Mouse (Mus musculus): ENCODE measurements around the gene Znhit6.

The Znhit6 gene

DNA sequence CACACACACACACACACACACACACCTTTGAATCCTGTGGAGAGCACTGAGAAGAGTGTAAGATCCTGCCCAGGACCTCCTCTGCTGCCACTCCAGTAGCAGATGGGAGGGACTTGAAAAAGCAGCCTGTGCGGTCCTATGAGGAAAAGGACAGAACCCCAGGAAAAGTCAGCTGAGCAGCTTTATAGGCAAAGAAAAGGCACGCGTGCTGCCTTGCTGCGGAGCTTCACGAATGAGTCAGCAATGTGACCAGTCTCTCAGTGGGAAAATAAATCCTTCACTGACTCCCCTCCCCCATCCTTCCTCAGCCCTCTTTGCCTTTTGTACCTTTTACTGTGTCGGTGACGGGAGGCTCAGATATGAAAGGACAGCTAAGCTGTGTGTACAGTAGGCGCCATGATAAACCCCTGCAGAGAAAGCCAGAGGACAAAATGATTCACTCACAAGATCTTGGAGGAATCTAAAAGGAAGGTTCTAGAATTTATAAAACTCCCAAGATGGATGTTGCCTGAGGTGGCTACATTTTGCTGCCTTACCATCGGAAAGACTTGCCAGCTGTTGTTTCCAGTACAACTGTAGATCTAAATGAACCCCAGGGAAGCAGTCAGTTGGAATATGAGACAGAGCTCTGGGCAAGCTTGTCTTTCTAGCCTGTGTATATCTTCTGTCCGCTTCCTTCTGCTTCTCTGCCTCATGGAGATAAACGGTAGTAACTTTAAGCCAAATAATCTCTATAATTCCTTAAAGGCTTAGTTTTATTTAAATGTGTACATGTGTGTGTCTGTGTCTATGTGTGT, 26.6 kb downstream of the Znhit6 start:
- DNase-seq (ENCODE audit: extremely low spot score, low read depth, low spot score), result no peak

DNA sequence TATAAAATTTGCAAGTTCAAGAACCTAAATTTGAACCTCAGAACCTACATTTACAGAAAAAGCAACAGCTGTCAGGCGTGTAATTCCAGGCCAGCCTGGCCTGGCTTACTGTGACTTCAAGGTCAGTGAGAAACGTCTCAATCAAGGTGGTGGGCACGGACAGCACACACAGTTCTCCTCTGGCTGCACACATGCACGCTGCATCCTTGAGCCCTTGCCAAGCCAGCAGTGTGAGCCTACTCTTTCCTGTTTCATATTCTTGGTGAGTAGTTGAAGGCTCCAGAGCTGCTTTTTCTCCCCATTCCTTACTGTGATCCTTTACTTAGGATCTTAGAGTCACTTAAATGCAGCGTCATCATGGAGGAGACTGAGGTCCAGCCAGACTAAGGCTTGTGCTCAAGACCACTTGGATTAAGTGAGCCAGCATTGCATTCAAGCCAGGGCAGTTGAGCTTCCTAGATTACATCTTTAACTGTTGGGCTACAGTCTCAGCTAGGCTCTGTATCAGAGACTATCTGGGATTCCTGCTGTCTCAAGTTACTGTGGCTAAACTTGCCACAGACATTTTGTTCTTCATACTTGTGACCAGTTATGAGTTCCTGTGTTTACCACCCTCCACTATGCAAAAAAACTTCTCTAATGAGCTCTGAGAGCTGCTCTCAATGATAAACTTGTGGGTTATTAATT, 29.6 kb downstream of the Znhit6 start:
- DNase-seq (ENCODE audit: extremely low spot score, low read depth, low spot score), result no peak

DNA sequence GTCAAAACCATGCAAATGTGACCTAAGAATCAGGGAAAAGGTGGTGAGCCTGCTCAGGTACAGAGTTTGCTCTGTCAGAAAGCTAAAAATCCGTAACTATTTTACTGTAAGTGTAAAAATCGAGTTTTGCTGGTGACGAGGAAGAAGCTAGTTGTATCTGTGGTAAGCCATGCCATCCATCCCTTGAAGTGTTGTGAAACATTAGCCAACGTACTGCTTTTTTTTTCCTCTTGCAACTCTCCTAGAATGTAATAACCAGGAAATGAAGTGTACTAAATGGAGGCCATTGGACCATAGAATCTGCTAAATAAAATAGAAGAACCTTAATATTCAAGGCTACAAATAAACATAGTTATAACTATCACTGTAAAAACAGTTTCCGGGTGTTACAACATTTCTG, 32.3 kb downstream of the Znhit6 start:
- no peak for DNase-seq (ENCODE audit: extremely low spot score, low read depth, low spot score)

DNA sequence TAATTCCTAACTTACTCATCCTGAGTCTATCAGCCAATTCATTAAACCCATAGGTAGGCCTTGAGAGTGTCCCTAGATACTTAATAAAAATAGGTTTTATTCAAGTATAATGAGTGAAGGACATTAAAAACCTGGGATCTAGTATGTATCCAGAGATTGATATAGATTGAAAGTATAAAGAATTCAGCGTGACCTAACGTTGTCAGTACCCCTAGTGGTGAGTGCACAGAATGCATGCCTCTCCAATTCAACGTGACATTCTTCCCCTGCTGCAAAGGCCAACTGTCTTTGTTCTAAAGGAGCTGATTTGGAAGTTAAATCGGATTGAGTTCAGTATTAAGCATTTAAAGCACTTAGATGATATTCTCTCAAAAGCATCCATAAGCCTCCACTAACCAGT, 36.7 kb downstream of the Znhit6 start:
- DNase-seq (ENCODE audit: extremely low spot score, low read depth, low spot score), result no peak

DNA sequence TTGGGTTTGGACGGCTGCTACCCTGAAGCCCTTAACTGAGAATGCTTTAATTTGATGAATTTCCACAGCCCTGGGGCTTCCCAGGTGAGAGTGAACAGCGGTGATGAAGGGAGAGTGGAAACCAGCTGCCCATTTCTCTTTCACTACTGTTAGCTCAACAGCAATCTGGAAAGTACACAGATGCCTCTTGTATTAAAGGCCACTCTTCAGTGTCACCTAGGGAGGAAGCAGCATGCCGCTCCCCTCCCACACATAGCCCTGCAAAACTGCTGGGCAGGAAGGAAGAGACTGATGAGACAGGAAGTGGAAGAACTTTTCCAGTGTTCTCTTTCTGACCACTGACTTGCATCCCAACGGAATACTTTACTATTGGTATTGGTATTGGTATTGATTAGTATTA, 37.2 kb downstream of the Znhit6 start:
- no peak for DNase-seq (ENCODE audit: extremely low spot score, low read depth, low spot score)

DNA sequence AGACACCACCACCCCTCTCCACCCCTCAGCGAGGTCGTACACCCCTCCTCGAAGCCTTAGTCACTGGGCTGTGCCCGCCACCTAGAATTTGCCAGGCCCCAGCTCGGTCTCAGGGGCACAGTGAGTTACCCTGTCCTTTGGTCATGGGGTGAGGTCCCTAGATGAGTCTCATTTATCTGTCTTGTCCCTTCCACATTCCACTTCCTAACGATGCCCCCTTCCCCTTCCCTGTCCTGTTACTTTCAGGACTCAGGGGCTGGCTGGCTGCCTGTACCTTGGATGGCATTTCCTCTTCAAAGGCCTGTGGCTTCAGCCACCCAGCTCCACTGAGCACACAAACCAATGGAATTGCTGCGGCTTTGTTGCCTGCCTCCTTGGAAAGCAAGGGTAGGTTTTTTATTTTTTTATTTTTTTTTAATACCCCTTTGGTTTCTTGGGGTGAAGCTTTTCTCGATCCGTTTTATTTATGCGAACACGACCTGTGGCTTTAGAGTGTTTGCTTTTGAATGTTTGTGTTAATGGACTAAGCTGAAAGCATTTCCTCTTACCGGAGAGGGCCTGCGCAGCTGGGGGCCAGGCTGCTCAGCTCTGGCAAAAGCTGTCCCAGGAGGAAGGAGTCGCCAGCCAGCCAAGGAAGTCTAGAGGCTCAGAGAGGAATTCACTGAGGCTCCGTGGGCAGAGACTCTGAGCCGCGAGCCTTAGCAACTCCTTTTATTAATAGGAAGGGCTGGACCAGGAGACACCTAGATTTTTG, 38.5 kb downstream of the Znhit6 start:
- DNase-seq (ENCODE audit: extremely low spot score, low read depth, low spot score), result no peak

DNA sequence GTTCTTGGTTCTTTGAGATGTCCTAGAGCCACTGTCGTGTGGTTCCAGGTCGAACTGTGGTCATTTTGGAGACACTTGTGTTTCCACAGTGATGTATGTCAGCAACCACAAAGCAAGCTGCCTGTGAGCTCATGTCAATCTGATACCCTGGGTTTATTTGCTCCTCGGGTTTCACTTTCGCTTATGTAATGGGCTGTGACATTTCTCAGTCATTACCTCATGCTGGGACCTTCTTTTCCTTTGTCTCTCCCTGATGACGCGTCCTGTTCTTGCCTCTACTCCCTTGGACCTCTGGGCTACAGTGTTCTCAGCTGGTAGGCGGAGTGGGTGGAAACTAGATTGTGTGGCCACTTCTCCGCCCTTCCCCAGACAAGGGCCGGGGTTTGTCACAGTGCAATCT, 42.3 kb downstream of the Znhit6 start:
- DNase-seq (ENCODE audit: extremely low spot score, low read depth, low spot score), result no peak

DNA sequence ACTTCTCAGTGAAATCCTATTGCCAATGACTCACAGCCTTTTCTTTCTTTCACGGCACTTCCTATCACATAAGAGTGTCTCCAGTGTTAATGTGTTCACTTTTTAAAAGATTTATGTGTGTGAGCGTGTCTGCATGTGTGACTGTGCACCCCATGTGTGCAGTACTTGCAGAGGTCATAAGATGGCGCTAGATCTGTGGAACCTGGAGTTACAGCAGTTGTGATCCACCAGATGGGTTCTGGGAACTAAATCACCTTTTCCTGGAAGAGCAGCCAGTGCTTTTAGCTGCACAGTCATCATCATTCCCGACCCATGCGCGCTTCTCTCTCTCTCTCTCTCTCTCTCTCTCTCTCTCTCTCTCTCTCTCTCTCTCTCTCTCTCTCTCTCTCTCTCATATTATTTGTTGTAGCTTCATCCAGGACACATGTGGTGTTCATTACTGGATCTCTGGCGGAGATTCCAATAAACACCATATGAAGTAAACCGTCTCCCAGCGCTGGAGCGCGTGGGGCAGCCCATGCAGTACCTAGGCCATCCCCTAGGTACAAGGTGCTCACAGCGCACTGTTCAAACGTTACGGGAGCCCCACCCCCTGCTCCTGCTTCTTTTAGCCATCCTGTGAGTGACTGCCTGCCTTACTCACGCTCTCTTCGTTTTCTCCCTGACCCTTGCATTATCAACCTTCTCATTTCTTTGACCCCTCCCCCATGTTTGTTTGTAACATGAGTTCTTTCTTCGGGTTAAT, 43.8 kb downstream of the Znhit6 start:
- DNase-seq (ENCODE audit: extremely low spot score, low read depth, low spot score), result no peak

DNA sequence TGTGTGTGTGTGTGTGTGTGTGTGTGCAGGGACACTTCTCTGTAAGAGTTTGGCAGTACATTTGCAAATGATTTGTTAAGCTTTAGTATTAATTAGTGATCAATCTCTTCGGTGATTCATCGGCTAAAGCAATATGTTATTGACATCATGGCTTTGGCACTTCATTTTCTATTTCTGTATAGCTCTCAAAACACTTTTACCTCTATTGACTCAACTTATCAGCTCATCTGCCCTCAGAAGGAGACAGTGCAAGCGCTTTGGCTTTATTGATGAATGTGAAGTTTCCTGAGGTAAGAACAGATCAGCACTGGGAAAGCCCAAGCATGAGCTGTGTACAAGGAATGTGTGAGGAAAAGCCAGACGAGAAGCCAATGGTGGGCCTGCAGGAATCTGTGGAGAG, 45.2 kb downstream of the Znhit6 start:
- DNase-seq (ENCODE audit: extremely low spot score, low read depth, low spot score), result no peak

DNA sequence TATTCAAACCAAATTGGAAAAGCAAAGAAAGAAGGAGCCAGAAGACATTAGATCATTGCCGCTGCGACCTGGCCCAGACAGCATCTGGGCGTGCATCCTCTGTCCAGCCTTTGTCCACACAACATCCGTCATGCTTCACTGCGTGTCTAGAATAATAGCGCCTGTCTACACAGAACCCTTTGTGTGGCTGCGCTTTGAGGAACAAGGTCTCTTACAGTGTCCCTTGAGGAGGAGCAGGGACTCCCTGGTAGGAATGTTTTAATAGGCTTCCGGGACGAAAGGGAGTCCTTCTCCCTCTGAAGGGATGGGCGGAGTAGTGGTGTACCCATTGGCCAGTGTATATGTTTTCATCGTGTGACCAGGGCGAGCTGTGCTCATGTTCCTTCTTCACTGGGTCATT, 47.0 kb downstream of the Znhit6 start:
- DNase-seq (ENCODE audit: extremely low spot score, low read depth, low spot score), result no peak

DNA sequence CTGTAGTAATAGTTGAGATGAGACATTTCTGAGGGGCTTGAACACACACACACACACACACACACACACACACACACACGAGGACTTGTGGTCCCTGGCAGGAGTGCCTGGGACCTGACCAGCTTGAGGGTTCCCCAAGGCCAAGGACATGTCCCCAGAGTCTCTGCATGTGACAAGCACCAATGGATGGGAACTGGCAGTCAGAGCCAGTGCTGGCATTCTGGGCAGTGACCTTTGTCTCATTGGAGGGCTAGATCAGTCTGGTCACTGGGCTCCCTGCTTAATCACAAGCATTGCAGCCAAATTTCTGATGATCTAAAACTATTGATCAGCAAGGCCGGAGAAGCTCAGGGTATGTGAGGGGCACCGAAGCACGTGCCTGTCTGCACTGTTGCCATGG, 48.8 kb downstream of the Znhit6 start:
- no peak for DNase-seq (ENCODE audit: extremely low spot score, low read depth, low spot score)

DNA sequence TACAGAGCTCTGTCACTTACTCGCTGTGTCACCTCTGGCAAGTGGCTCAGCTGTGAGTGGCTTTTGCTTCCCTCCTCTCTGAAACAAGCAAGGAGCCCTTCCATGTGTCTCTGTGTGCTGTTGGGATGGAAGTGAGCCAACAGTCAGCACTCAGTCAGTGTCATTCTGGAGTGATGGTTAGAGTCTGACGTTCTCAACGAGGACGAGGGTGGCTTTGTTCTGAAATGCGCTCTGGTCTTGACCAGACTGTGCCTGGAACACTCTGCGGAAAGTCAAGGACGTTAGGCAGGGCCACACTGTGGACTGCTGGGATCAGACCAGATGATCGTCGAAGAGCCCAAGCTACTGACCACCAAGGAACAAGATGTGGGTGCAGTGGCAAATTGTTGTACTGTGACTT, 49.5 kb downstream of the Znhit6 start:
- no peak for DNase-seq (ENCODE audit: extremely low spot score, low read depth, low spot score)

DNA sequence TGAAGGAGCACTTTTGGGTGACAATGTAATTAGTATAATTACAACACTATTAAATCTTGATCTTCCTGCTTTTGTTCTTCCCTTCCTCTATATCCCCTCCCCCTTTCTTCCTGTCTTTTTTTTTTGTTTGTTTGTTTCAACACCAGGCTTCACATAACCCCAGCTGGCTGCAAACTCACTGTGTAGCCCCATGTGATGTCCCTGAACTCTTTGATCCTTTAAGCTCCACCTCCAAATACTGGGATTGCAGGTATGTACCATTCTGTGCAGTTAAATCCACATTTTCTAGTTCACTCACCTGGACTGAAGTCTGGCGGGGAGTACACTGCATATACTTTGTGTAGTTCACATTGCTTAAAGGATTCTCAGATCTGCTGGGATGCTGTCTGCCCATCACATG, 50.1 kb downstream of the Znhit6 start:
- no peak for DNase-seq (ENCODE audit: extremely low spot score, low read depth, low spot score)

DNA sequence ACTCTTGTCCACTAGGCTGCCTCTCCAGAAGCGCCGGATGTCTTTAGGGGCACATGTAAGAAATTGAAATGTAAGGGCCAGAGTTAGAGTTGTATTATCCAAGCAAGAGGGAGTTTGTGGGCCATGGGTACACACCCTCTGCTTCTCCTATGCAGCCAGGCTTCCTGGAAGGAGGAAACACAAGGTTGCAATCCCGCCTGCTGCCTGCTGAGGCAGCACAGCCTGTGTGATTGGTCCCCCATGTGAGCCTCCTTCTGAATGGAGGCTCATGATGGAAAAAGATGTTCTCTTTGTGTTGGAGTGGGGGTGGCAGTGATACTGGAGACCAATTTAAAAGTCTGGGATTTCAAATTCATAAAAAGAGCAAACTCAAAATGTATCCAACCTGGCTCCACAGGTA, 51.8 kb downstream of the Znhit6 start:
- DNase-seq (ENCODE audit: extremely low spot score, low read depth, low spot score), result no peak

DNA sequence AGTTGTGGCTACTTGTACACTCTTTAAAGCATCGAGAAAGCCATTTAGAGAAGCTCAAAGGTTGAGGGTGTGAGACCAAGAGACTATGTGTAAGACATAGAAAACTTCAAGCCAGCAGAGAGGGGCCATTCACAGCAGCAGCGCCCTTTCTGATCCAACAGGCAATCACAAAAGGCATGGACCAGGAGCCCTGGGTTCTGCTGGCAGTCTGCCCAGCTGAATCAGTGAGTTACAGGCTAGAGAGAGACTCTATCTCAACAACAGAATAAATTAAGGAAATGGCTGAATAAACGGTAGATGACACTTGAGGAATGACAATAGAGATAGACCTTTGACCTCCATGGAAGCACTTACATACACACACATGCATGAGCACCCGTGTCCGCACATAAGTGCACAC, 52.6 kb downstream of the Znhit6 start:
- DNase-seq (ENCODE audit: extremely low spot score, low read depth, low spot score), result no peak

DNA sequence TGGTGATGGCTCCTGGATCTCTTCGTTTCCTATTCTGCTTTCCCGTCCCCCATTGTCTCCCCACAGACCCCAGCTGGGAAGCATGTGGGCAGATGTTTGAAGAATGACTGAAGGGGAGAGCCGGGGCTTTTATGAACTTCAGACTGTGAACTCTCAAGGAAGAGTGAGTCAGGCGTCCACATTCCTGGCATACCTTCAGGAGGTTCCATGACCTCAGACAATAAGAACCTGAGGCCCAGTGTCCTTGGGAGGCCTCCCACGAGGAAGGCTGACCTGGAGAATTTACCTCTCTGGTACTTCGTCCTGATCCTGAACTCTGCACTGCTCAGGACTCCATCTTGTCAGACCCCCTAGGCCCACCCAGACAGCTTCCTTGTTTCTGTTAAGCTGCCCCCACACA, 56.9 kb downstream of the Znhit6 start:
- no peak for DNase-seq (ENCODE audit: extremely low spot score, low read depth, low spot score)

DNA sequence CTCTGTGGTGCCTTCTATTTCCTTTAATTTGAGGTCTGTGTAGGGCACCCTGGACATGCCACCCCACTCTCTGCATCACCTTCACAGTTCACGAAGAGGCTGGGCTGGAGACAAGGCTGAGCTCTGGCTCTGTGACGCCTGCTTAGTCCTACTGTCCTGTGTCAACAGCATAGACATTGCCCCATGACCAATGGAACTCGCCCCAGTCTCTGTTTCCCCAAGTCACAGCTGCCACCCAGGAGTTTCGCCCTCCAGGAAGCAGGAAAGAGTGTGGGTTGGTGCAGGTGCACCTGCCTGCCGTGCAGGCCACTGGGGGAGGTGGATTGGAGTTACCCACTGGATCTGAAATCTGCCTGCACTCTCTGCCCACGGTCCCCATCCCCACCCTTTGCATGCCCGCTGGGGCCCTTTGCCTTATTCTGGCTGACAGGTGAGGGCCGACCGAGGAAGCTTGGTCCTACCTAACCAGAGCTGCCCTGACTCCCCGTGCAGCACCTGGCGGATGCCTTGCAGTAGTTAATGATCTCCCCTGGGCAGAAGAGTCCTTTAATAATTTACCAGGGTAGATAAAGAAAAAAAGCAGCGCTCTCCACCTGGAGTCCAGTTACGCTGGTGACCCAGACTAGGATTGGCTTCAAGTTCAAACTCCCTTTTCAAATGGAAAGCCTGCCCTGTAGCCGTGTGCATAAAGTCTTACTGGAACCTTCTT, 58.2 kb downstream of the Znhit6 start:
- no peak for DNase-seq (ENCODE audit: extremely low spot score, low read depth, low spot score)

DNA sequence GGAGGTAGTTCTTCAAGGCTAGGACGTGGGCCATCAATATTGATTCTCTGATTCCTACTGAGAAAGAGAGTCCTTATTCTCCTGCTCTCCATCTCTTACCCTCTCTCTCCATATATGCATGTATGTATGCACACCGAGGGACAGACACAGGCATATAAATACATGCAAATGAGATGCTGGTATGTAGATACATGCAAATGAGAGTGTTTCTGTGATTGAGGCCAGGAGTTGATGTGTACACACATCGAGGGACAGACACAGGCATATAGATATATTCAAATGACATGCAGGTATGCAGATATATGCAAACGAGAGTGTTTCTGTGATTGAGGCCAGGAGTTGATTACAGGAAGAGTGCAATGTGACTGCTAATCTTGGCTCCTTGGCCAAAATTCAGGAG, 64.2 kb downstream of the Znhit6 start:
- DNase-seq (ENCODE audit: extremely low spot score, low read depth, low spot score), result no peak

DNA sequence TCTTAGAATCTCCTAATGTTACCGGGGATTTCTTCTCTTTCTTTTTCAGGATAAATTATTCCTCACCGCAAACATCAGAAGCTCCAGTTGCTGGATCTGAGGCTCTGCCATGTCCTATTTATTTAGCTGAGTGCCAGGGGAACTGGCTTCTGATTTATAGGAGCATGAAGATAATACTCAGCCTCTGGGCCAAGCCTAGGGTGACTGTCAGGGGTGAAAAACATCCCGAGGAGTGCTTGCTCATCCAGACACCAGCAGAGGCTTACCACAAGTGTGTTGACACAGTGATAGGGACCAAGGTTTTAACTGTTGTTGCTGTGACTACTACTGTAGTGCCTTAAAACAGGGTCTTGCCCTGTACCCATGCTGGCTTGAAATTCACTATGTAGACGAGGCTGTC, 64.6 kb downstream of the Znhit6 start:
- no peak for DNase-seq (ENCODE audit: extremely low spot score, low read depth, low spot score)

DNA sequence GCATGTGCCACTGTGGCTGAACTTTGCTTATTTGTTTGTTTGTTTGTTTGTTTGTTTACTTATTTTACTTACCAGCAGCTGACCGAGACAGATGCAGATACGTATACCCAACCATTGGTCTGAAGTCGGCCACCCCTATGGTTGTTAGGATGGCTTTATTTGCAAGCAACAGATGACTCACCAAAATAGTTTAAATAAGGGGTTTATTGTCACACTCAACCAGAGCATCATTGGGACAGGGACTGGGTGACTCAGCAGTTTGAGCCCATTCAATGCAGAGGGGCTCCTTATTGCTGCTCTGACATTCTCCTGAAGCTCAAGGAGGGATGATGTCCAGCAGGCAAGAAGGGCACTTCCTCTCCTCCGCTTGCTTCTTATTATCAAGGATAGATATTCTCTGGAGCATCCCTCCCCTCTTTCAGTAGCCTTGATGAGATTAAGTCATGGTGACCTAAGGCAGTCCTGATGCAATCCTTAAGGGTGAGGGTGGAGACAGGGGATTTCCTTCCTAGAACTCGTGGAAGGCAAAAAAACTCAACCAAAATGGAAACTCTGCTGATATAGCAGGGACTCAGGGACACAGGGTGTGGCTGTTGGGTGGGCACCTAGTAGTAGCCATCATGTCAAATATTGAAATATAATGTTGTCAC, 65.2 kb downstream of the Znhit6 start:
- no peak for DNase-seq (ENCODE audit: extremely low spot score, low read depth, low spot score)

All from hindlimb bud, embryonic 11.5 days (tissue).